Mouse (Mus musculus): ENCODE data around the gene Spats2. TPM values are rescaled to one million over a fixed set of nuclear protein-coding genes. Genes with fewer than 3 reads are reported as not detected.

Spats2 gene
- total RNA-seq, 2 experiments from 2014 or later: not detected

GRCm38 (mm10) chr15:99096831-99097500 is 28.8 kb upstream of the Spats2 start:
- no peak for ATAC-seq (ENCODE audit: poor library complexity, severe bottlenecking)

- no peak for ATAC-seq (ENCODE audit: poor library complexity, severe bottlenecking)
Observed at GRCm38 (mm10) chr15:99097840-99098492, 27.8 kb upstream of the Spats2 start.

DNA sequence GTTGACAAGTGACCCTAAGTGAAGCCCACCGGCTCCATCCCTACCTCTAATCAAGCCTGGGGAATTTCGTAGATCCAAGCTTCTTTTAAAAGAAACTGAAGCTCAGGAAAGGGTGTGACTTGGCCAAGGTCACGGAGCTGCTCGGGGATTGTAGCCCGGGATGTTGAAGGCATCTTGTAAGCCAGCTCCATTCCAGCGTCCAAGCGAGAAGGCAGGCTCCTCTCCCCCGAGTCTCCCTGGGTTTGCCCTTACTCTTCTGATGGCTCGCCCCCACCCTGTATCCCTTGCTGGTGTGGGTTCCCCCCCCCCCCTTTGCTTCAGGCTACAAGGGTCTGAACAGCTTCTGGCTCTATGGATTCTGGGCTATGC is 27.2 kb upstream of the Spats2 start:
- ATAC-seq (ENCODE audit: poor library complexity, severe bottlenecking): no peak

GRCm38 (mm10) chr15:99099139-99099556 is 26.6 kb upstream of the Spats2 start:
- ATAC-seq (ENCODE audit: poor library complexity, severe bottlenecking): peak; percentile 51; the same call in 1 of the 2 replicates

DNA sequence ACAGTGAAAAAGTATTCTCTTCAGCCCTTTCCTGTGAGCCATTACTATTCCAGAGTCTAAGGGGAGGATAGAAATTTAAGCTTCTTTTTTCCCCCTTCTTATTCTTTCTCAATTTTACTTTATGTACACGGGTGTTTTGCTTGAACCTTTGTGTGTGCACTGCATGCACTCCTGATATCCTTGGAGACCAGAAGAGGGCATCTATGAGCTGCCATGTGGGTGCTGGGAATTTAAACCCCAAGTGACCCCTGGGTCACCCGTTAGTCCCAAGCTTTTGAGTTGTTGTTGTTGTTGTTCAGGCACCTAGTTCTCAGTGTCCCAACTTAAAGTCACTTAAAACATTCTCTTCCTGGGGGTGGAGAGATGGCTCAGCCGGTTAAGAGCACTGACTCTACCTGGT is 25.7 kb upstream of the Spats2 start:
- no peak for ATAC-seq (ENCODE audit: poor library complexity, severe bottlenecking)

DNA sequence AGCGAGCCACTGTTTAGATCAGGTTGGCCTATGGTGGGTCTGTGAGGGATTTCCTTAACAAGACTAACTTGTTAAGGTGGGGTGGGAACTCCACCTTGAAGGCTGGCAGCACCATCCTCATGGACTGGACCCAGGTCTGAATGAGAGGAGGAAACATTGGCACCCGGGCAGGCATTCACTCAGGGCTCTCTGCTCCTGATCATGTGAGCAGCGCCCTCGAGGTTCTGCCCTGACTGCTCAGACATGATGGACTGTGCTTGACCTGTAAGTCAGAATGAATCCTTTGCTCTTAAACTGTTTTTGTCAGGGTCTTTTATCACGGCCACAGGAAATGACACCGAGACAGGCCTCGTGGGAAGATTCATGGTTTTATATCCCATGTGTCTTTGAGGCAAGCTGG is 20.5 kb upstream of the Spats2 start:
- ATAC-seq (ENCODE audit: poor library complexity, severe bottlenecking): no peak

- ATAC-seq (ENCODE audit: poor library complexity, severe bottlenecking): no peak
Observed at GRCm38 (mm10) chr15:99107866-99108265, 17.9 kb upstream of the Spats2 start.

- ATAC-seq (ENCODE audit: poor library complexity, severe bottlenecking): no peak
Observed at GRCm38 (mm10) chr15:99111139-99111538, 14.6 kb upstream of the Spats2 start.

DNA sequence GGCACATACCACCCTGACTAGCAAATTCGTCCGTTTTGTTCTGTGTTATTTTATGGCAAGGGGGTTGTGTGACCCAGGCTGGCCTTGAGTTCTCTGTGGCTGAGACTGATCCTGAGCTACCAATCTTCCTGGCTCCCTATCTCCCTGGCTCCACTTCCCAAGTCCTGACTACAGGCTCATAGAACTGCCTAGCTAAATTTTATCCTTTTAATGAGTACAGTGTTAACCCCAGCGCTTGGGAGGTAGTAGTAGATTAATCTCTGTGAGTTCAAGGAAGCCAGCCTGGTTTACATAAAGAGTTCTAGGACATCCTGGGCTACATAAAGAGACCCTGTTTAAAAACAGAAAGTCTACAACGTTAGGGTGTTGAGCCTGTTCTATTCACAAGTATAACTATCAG is 13.9 kb upstream of the Spats2 start:
- ATAC-seq (ENCODE audit: poor library complexity, severe bottlenecking): no peak

- no peak for ATAC-seq (ENCODE audit: poor library complexity, severe bottlenecking)
Observed at GRCm38 (mm10) chr15:99112843-99113395, 12.8 kb upstream of the Spats2 start.

- ATAC-seq (ENCODE audit: poor library complexity, severe bottlenecking): no peak
Observed at GRCm38 (mm10) chr15:99113396-99113975, 12.2 kb upstream of the Spats2 start.

GRCm38 (mm10) chr15:99114312-99115064 is 11.2 kb upstream of the Spats2 start:
- no peak for ATAC-seq (ENCODE audit: poor library complexity, severe bottlenecking)

- no peak for ATAC-seq (ENCODE audit: poor library complexity, severe bottlenecking)
Observed at GRCm38 (mm10) chr15:99115065-99115423, 10.7 kb upstream of the Spats2 start.

- ATAC-seq (ENCODE audit: poor library complexity, severe bottlenecking): no peak
Observed at GRCm38 (mm10) chr15:99116539-99116938, 9.2 kb upstream of the Spats2 start.

DNA sequence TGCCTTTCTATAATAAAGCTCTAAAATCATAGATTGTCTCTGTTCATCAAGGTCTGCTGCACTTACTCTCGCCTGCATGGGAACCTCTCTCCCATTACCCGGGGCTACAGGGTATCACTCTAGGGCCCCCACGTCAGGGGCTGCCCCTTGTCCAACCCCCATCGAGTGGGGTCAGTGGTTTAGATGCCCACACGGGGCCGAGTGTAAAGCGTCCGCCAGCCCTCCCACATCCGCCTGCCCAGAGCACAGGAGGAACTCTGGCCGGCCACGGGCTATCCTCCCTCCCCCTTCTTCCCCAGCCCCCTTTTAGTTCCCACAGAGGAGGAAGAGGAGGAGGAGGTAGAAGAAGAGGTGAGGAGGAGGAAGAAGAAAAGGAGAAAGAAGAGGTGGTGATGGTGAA is 4.9 kb upstream of the Spats2 start:
- no peak for ATAC-seq (ENCODE audit: poor library complexity, severe bottlenecking)

DNA sequence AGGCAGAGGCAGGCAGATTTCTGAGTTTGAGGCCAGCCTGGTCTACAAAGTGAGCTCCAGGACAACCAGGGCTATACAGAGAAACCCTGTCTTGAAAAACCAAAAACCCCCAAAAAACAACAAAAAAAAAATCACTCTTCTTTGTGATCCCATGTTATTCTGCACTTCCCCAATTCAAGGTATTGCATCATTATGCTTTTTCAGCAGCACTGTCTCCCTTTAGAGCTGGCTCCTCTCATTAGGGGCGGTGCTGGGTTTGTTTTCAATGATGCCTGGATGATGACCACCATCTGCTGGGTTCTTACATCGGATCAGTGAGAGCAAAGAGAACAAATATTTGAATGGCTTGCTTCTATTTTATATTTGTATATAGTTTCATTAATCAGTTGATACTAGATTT is 3.1 kb upstream of the Spats2 start:
- no peak for ATAC-seq (ENCODE audit: poor library complexity, severe bottlenecking)

- ATAC-seq (ENCODE audit: poor library complexity, severe bottlenecking): 0 out of 2 replicates have a peak, but pooled peaks have one; percentile 35
Observed at GRCm38 (mm10) chr15:99126081-99126815, 532 bp downstream of the Spats2 start.

GRCm38 (mm10) chr15:99126816-99127365 is 1.2 kb downstream of the Spats2 start:
- ATAC-seq (ENCODE audit: poor library complexity, severe bottlenecking): no peak

GRCm38 (mm10) chr15:99127851-99128522 is 2.3 kb downstream of the Spats2 start:
- ATAC-seq (ENCODE audit: poor library complexity, severe bottlenecking): no peak

- no peak for ATAC-seq (ENCODE audit: poor library complexity, severe bottlenecking)
Observed at GRCm38 (mm10) chr15:99129441-99129840, 3.7 kb downstream of the Spats2 start.
